Mouse (Mus musculus): Measurements from ENCODE around the gene Atxn7l2.

- TF ChIP-seq CTCF (IDR thresholded peaks at IDR 0.05; ENCODE audit: borderline replicate concordance, insufficient read depth, low read depth, low read length) (no peak), POLR2A (IDR thresholded peaks at IDR 0.05; ENCODE audit: borderline replicate concordance, insufficient read depth, low read length) (no peak)
Observed at GRCm38 (mm10) chr3:108195287-108195686, 15.4 kb downstream of the Atxn7l2 start.
